Mouse (Mus musculus) neural tube, embryonic 13.5 days (tissue): ENCODE measurements around the gene Dact3. TPM values are rescaled to one million over a fixed set of nuclear protein-coding genes. Genes with fewer than 3 reads are reported as not detected.
A peak's percentile ranks its signal among the peaks of the same experiment; 100 is the strongest.

Experiments
- ATAC-seq: fragments of 200-750 bp; cut with Nextera tagmentation; 2 replicates; pipeline ENCODE4 v1.8.0; 2017; ENCODE audit warnings: low read depth, mild to moderate bottlenecking, moderate TSS enrichment, moderate library complexity
- H3K27ac ChIP-seq: fragments of 300-500 bp; sonication (generic); replicated peaks from 2 replicates; pipeline ENCODE4 v1.5.1; 2015; ENCODE audit warnings: moderate library complexity, mild to moderate bottlenecking, inconsistent platforms
- H3K27me3 ChIP-seq: fragments of 300-500 bp; sonication (generic); 2 replicates; pipeline ENCODE4 v1.6.1; 2015; ENCODE audit warnings: mild to moderate bottlenecking, inconsistent platforms
- H3K36me3 ChIP-seq: fragments of 300-500 bp; sonication (generic); 2 replicates; pipeline ENCODE4 v1.6.1; 2015; ENCODE audit warnings: mild to moderate bottlenecking, inconsistent platforms
- H3K4me1 ChIP-seq: fragments of 300-500 bp; sonication (generic); replicated peaks from 2 replicates; pipeline ENCODE4 v1.6.1; 2015; ENCODE audit warnings: inconsistent platforms
- H3K4me2 ChIP-seq: fragments of 300-500 bp; sonication (generic); 2 replicates; pipeline ENCODE4 v1.6.1; 2015; ENCODE audit warnings: inconsistent platforms, mild to moderate bottlenecking, moderate library complexity
- H3K4me3 ChIP-seq: fragments of 300-500 bp; sonication (generic); 2 replicates; pipeline ENCODE4 v1.5.1; 2015; ENCODE audit warnings: mild to moderate bottlenecking, inconsistent platforms
- H3K9ac ChIP-seq: fragments of 300-500 bp; sonication (generic); 2 replicates; pipeline ENCODE4 v1.6.1; 2015; ENCODE audit warnings: moderate library complexity, mild to moderate bottlenecking, inconsistent platforms
- H3K9me3 ChIP-seq: fragments of 300-500 bp; sonication (generic); 2 replicates; pipeline ENCODE4 v1.6.1; 2016; ENCODE audit warnings: inconsistent platforms
- WGBS: fragments of 180-500 bp; shearing (Covaris S2); methylation state at CpG from one replicate; pipeline ENCODE4 v1.1.7; 2015; 5-methylcytosine and 5-hydroxymethylcytosine counted together
- polyA plus RNA-seq: library from polyadenylated mRNA; unstranded; fragments of >200 nt; fragmentation: Nextera tagmentation; extraction: Ambion mirVana; gene quantifications from 2 replicates; pipeline ENCODE4 v1.2.1, GENCODE M21; 2015

Gene Dact3
- polyA plus RNA-seq, 1 experiment from 2014 or later = 3.9 TPM

DNA sequence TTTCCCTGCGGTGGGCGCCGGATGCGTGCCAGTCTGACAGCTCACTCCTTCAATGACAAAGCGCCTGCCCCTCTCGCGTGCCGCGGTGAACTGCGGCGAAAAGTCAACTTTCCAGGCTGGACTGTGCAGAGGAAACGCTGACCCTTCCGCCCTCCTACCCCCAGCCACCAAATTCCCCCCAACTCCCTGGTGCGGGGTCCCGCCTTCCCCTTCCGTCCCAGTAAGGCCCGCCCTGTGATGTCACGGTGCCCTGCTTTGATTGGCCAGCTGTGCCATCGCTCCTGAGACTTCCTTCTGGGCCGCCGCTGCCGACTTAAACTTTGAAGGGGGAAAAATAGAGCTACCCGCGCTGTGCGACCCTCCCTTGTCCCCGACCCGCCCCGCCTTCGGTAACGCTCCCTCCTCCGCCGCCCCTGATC, 32.5 kb upstream of the Dact3 start, which contains the start of gene Prkd2:
Gene Prkd2 (plus strand): TSS at position 258 of the 419 bp plus-strand sequence.
- 1% methylated on average over 25 of the region's 32 CpGs for WGBS

GRCm38 (mm10) chr7:16843441-16844171, 31.5 kb upstream of the Dact3 start:
- H3K27me3 ChIP-seq = no peaks in the 10 kb centered on the region
- WGBS = 2% methylated on average over 33 of the region's 33 CpGs
- H3K36me3 ChIP-seq = peaks cover 34% of the 10 kb centered on the region
- H3K4me3 ChIP-seq = peak overlapping the region; percentile 55
- ATAC-seq = 0 out of 2 replicates have a peak, but pooled peaks have one; percentile 8
- H3K9ac ChIP-seq = peak overlapping the region; percentile 83
- peak overlapping the region; percentile 69 for H3K27ac ChIP-seq
- H3K4me2 ChIP-seq = peak overlapping the region; percentile 97
- H3K9me3 ChIP-seq = no peaks in the 10 kb centered on the region
- H3K4me1 ChIP-seq = peaks cover 34% of the 10 kb centered on the region

More for the DNA sequence above, 32.5 kb upstream of the Dact3 start, which contains the start of gene Prkd2:
- Histone ChIP-seq H3K4me1 (peaks cover 34% of the 10 kb centered on the region), H3K9ac (peak within 1 kb of the TSS; percentile 83), H3K4me3 (peak within 1 kb of the TSS; percentile 55), H3K4me2 (peak within 1 kb of the TSS; percentile 97), H3K9me3 (no peaks in the 10 kb centered on the region), H3K36me3 (peaks cover 43% of the 10 kb centered on the region), H3K27me3 (no peaks in the 10 kb centered on the region), H3K27ac (peak within 1 kb of the TSS; percentile 69)
- peak; percentile 79 for ATAC-seq

GRCm38 (mm10) chr7:16844696-16845071, 30.4 kb upstream of the Dact3 start:
- Histone ChIP-seq H3K9me3 (no peaks in the 10 kb centered on the region), H3K4me2 (peak overlapping the region; percentile 97), H3K36me3 (peaks cover 33% of the 10 kb centered on the region), H3K4me1 (peaks cover 34% of the 10 kb centered on the region), H3K27ac (peak overlapping the region; percentile 52; the same call in 1 of the 2 replicates), H3K4me3 (peak overlapping the region; percentile 55; the same call in 1 of the 2 replicates), H3K27me3 (no peaks in the 10 kb centered on the region), H3K9ac (peak overlapping the region; percentile 22)
- 52% methylated on average over 3 of the region's 3 CpGs for WGBS
- ATAC-seq = no peak

- ATAC-seq = no peak
- Histone ChIP-seq H3K36me3 (peaks cover 33% of the 10 kb centered on the region), H3K9me3 (no peaks in the 10 kb centered on the region), H3K9ac (peak overlapping the region; percentile 22), H3K27ac (peak overlapping the region; percentile 52; the same call in 1 of the 2 replicates), H3K27me3 (no peaks in the 10 kb centered on the region), H3K4me1 (peaks cover 34% of the 10 kb centered on the region), H3K4me3 (peak overlapping the region; percentile 55), H3K4me2 (peak overlapping the region; percentile 97)
- 35% methylated on average over 14 of the region's 14 CpGs for WGBS
Measured at GRCm38 (mm10) chr7:16845072-16845819, 29.9 kb upstream of the Dact3 start.

DNA sequence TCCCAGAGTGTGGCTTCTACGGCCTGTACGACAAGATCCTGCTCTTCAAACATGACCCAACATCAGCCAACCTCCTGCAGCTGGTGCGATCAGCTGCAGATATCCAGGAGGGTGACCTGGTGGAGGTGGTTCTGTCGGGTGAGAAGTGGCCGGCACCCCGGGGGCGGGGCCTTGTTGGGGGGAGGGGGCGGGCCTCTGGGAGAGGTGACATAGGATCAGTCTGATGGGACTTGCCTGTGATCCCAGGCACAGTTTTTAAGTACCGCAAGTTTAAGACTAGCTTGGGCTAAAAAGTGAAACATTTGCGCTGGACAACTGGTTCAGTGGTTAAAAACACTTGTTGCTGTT, 29.3 kb upstream of the Dact3 start:
- Histone ChIP-seq H3K36me3 (peaks cover 33% of the 10 kb centered on the region), H3K27ac (no peak overlapping the region), H3K4me2 (peak overlapping the region; percentile 97), H3K27me3 (no peaks in the 10 kb centered on the region), H3K4me1 (peaks cover 34% of the 10 kb centered on the region), H3K9me3 (no peaks in the 10 kb centered on the region), H3K4me3 (peak overlapping the region; percentile 55; the same call in 1 of the 2 replicates), H3K9ac (peak overlapping the region; percentile 22; the same call in 1 of the 2 replicates)
- 31% methylated on average over 10 of the region's 10 CpGs for WGBS
- no peak for ATAC-seq

DNA sequence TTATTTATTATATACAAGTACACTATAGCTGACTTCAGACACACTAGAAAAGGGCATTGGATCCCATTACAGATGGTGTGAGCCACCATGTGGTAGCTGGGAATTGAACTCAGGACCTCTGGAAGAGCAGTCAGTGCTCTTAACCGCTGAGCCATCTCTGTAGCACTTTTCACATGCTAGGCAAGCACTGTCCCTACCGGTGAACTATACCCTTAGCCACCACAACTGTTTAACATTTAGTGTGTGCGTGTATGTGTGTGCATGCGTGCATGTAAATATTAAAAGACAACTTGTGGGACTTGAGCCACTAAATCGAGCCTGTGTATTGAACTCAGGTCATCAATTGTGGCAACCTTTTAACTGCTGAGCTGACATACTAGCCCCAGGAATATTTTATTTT, 28.3 kb upstream of the Dact3 start:
- Histone ChIP-seq H3K27me3 (no peaks in the 10 kb centered on the region), H3K27ac (no peak overlapping the region), H3K4me2 (no peak overlapping the region), H3K36me3 (peaks cover 29% of the 10 kb centered on the region), H3K4me1 (peaks cover 34% of the 10 kb centered on the region), H3K9me3 (no peaks in the 10 kb centered on the region), H3K4me3 (no peak overlapping the region), H3K9ac (no peak overlapping the region)
- WGBS = 95% methylated on average over 5 of the region's 5 CpGs
- no peak for ATAC-seq

DNA sequence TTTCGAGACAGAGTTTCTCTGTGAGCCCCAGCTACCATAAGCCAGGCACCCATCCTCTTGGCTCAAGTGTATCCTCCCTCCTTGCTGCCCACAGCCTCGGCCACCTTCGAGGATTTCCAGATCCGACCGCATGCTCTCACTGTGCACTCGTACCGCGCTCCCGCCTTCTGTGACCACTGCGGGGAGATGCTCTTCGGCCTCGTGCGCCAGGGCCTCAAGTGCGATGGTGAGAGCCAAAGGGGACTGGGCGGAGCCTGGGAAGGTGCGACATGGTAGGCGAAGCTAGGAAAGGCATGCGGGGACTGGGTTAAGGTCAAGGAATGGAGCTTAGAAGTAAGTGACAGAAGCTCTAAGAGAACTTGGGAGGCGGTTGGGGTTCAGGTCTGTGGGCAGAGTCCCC, 27.6 kb upstream of the Dact3 start:
- no peak overlapping the region for H3K9ac ChIP-seq
- no peaks in the 10 kb centered on the region for H3K9me3 ChIP-seq
- no peak overlapping the region for H3K4me2 ChIP-seq
- 84% methylated on average over 19 of the region's 19 CpGs for WGBS
- no peak overlapping the region for H3K27ac ChIP-seq
- no peak for ATAC-seq
- no peaks in the 10 kb centered on the region for H3K27me3 ChIP-seq
- no peak overlapping the region for H3K4me3 ChIP-seq
- H3K4me1 ChIP-seq = peaks cover 29% of the 10 kb centered on the region
- peaks cover 31% of the 10 kb centered on the region for H3K36me3 ChIP-seq

- no peak overlapping the region for H3K9ac ChIP-seq
- H3K4me3 ChIP-seq = no peak overlapping the region
- H3K9me3 ChIP-seq = no peaks in the 10 kb centered on the region
- H3K4me1 ChIP-seq = peaks cover 23% of the 10 kb centered on the region
- peaks cover 40% of the 10 kb centered on the region for H3K36me3 ChIP-seq
- H3K27me3 ChIP-seq = no peaks in the 10 kb centered on the region
- no peak overlapping the region for H3K27ac ChIP-seq
- ATAC-seq = no peak
- H3K4me2 ChIP-seq = no peak overlapping the region
- 30% methylated on average over 17 of the region's 17 CpGs for WGBS
Measured at GRCm38 (mm10) chr7:16848579-16848978, 26.5 kb upstream of the Dact3 start.

GRCm38 (mm10) chr7:16851636-16852035, 23.5 kb upstream of the Dact3 start:
- H3K27ac ChIP-seq = no peak overlapping the region
- no peak overlapping the region for H3K9ac ChIP-seq
- no peaks in the 10 kb centered on the region for H3K9me3 ChIP-seq
- H3K4me1 ChIP-seq = no peaks in the 10 kb centered on the region
- no peak overlapping the region for H3K4me3 ChIP-seq
- 90% methylated on average over 4 of the region's 4 CpGs for WGBS
- H3K27me3 ChIP-seq = no peaks in the 10 kb centered on the region
- ATAC-seq = no peak
- H3K4me2 ChIP-seq = no peak overlapping the region
- H3K36me3 ChIP-seq = peaks cover 71% of the 10 kb centered on the region

DNA sequence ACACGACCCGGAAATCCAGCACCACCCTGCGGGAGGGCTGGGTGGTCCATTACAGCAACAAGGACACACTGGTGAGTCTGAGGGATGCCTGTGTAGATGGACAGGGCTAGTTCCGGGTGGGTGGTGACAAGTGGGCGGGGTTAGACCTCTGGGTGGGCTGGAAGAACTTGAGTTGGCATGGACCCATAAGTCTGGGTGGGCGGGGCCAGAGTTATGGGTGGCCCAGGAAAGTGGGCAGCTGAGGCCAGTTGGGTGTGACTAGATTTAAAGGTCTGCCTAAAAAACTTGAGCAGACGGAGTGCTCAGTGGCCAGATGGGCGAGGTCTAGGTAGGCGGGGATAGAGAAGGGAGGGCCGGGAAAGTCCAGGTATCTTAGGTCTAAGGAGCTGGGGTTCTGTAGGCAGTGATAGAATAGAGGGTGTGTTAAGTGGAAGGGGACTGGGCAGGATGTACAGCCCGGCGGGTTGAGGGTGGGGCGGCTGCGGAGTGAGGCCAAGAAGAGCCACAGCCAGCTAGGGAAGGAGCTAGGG, 21.8 kb upstream of the Dact3 start:
- H3K9ac ChIP-seq = no peak overlapping the region
- no peak overlapping the region for H3K4me2 ChIP-seq
- no peak overlapping the region for H3K4me3 ChIP-seq
- no peaks in the 10 kb centered on the region for H3K4me1 ChIP-seq
- no peak for ATAC-seq
- peaks cover 87% of the 10 kb centered on the region for H3K36me3 ChIP-seq
- no peaks in the 10 kb centered on the region for H3K9me3 ChIP-seq
- H3K27me3 ChIP-seq = no peaks in the 10 kb centered on the region
- 86% methylated on average over 14 of the region's 14 CpGs for WGBS
- no peak overlapping the region for H3K27ac ChIP-seq

DNA sequence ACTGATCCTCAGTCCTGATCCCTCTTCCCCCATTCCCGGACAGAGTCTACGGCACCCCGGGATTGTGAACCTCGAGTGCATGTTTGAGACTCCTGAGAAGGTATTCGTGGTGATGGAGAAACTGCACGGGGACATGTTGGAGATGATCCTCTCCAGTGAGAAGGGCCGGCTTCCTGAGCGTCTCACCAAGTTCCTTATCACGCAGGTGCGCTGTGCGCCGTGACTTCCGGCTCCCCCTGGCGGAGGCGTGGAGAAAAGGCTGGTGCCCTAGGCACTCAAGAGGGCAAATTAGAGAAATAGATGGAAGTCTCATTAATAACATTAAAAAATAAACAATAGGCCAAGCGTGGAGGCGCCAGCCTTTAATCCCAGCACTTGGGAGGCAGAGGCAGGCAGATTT, 16.8 kb upstream of the Dact3 start:
- H3K36me3 ChIP-seq = peaks cover 51% of the 10 kb centered on the region
- no peaks in the 10 kb centered on the region for H3K9me3 ChIP-seq
- no peaks in the 10 kb centered on the region for H3K4me1 ChIP-seq
- 18% methylated on average over 17 of the region's 17 CpGs for WGBS
- no peak overlapping the region for H3K27ac ChIP-seq
- no peak overlapping the region for H3K9ac ChIP-seq
- no peak for ATAC-seq
- H3K27me3 ChIP-seq = no peaks in the 10 kb centered on the region
- H3K4me2 ChIP-seq = no peak overlapping the region
- no peak overlapping the region for H3K4me3 ChIP-seq
